Mouse (Mus musculus) thymus, adult 18-20 months (tissue): ENCODE measurements around the gene Susd4.

ENCODE experiments used
- DNase-seq, 2 experiments: peaks; one replicate each; pipeline ENCODE4 v3.0.0; 2022; ENCODE audit warnings: mixed read lengths in 2 of 2

The Susd4 gene

GRCm38 (mm10) chr1:182926465-182926864 is 162.8 kb downstream of the Susd4 start:
- no peak for DNase-seq

- no peak for DNase-seq
These were observed 164.5 kb downstream of the Susd4 start for GRCm38 (mm10) chr1:182927878-182928851.

- no peak for DNase-seq
These were observed 171.8 kb downstream of the Susd4 start for GRCm38 (mm10) chr1:182935469-182935868.

GRCm38 (mm10) chr1:182937486-182938120 is 173.9 kb downstream of the Susd4 start:
- DNase-seq: no peak

GRCm38 (mm10) chr1:182941921-182942320 is 178.3 kb downstream of the Susd4 start:
- no peak for DNase-seq

- DNase-seq: no peak
These were observed 180.3 kb downstream of the Susd4 start for GRCm38 (mm10) chr1:182943911-182944310.

- no peak for DNase-seq
These were observed 181.0 kb downstream of the Susd4 start for GRCm38 (mm10) chr1:182944638-182945037.

GRCm38 (mm10) chr1:182945561-182945960 is 181.9 kb downstream of the Susd4 start:
- DNase-seq: no peak
